Mouse (Mus musculus) CH12.LX (cell line): ENCODE results near the gene Tmem43. TPM values are rescaled to one million over a fixed set of nuclear protein-coding genes. Genes with fewer than 3 reads are reported as not detected.

Experiments used
- DNase-seq: peaks from one replicate; pipeline ENCODE4 v3.0.0-alpha.2; 2013; ENCODE audit errors: extremely low read depth
- H3K27ac ChIP-seq: 2 replicates; pipeline ENCODE4 v1.5.1; 2012; ENCODE audit warnings: low read depth, mild to moderate bottlenecking, control low read depth, moderate library complexity; ENCODE audit not compliant: insufficient read depth
- H3K27me3 ChIP-seq: replicated peaks from 2 replicates; pipeline ENCODE3; 2012; ENCODE audit warnings: inconsistent platforms
- H3K36me3 ChIP-seq, 2 experiments: replicated peaks in 1 of 2; 2 replicates each; pipeline versions ENCODE3 to v1.6.1; 2012; ENCODE audit warnings: inconsistent platforms in 1 of 2, low read length in 1 of 2, mild to moderate bottlenecking in 1 of 2, mixed read lengths in 1 of 2, moderate library complexity in 1 of 2; ENCODE audit not compliant: control insufficient read depth in 1 of 2, insufficient read depth in 1 of 2
- H3K4me1 ChIP-seq, 2 experiments: 2 replicates each; pipeline ENCODE4 v1.6.1; 2012; ENCODE audit warnings: inconsistent platforms in 1 of 2, moderate library complexity in 1 of 2; ENCODE audit not compliant: insufficient read depth in 2 of 2, control insufficient read depth in 1 of 2
- H3K4me2 ChIP-seq: 2 replicates; pipeline ENCODE4 v1.6.1; 2012; ENCODE audit warnings: low read depth, mild to moderate bottlenecking, control low read depth; ENCODE audit not compliant: poor library complexity, insufficient read depth, severe bottlenecking
- H3K4me3 ChIP-seq, 3 experiments: fragments of 150-350 bp in 1 of 3; sonication (generic) in 1 of 3; replicated peaks in 1 of 3; 2 replicates each; pipeline versions ENCODE3 to v1.5.1; 2011 to 2012; ENCODE audit warnings: low read depth in 2 of 3, low read length in 2 of 3, mild to moderate bottlenecking in 2 of 3, moderate library complexity in 2 of 3, control low read depth in 1 of 3, improper control_type of control experiment in 1 of 3, inconsistent platforms in 1 of 3, mixed read lengths in 1 of 3; ENCODE audit not compliant: poor library complexity in 1 of 3
- H3K79me2 ChIP-seq: replicated peaks from 2 replicates; pipeline ENCODE4 v1.6.1; 2012; ENCODE audit warnings: mild to moderate bottlenecking, moderate library complexity; ENCODE audit not compliant: control insufficient read depth, poor library complexity, insufficient read depth, severe bottlenecking; ENCODE audit errors: extremely low read depth
- H3K9ac ChIP-seq: 2 replicates; pipeline ENCODE4 v1.6.1; 2012; ENCODE audit warnings: low read depth, mild to moderate bottlenecking, control low read depth, moderate library complexity; ENCODE audit not compliant: insufficient read depth
- H3K9me3 ChIP-seq: replicated peaks from 2 replicates; pipeline ENCODE3; 2012; ENCODE audit warnings: low read length, inconsistent platforms, mixed read lengths
- CHD1 ChIP-seq: IDR thresholded peaks from 2 replicates; pipeline ENCODE4 v1.6.1; 2012; ENCODE audit warnings: low read depth, low read length, improper control_type of control experiment, inconsistent platforms
- CTCF ChIP-seq, 2 experiments: IDR thresholded peaks in 1 of 2; conservative IDR thresholded peaks in 1 of 2; 2 replicates each; pipeline ENCODE4 v1.5.1; 2011 to 2012; ENCODE audit warnings: low read depth in 2 of 2, low read length in 2 of 2, improper control_type of control experiment in 1 of 2, inconsistent platforms in 1 of 2, mild to moderate bottlenecking in 1 of 2, moderate library complexity in 1 of 2
- E2F4 ChIP-seq: IDR thresholded peaks from 2 replicates; pipeline ENCODE4 v1.6.1; 2011; ENCODE audit warnings: low read depth, low read length, improper control_type of control experiment; ENCODE audit not compliant: insufficient replicate concordance
- ELF1 ChIP-seq: IDR thresholded peaks from 2 replicates; pipeline ENCODE4 v1.6.1; 2014; ENCODE audit warnings: low read depth, mild to moderate bottlenecking, inconsistent platforms, low read length, improper control_type of control experiment
- EP300 ChIP-seq: IDR thresholded peaks from 2 replicates; pipeline ENCODE4 v1.6.1; 2011; ENCODE audit warnings: low read length, improper control_type of control experiment
- ETS1 ChIP-seq: conservative IDR thresholded peaks from 2 replicates; pipeline ENCODE4 v1.6.1; 2012; ENCODE audit warnings: low read depth, mild to moderate bottlenecking, inconsistent platforms, low read length, improper control_type of control experiment, moderate library complexity
- HCFC1 ChIP-seq: IDR thresholded peaks from 2 replicates; pipeline ENCODE4 v1.6.1; 2012; ENCODE audit warnings: low read depth, mild to moderate bottlenecking, inconsistent platforms, low read length, improper control_type of control experiment
- IRF4 ChIP-seq: IDR thresholded peaks from 2 replicates; pipeline ENCODE4 v1.6.1; 2014; ENCODE audit warnings: low read depth, mild to moderate bottlenecking, inconsistent platforms, low read length, improper control_type of control experiment
- JUN ChIP-seq: IDR thresholded peaks from 2 replicates; pipeline ENCODE4 v1.6.1; 2011; ENCODE audit warnings: low read depth, mild to moderate bottlenecking, low read length, improper control_type of control experiment, moderate library complexity; ENCODE audit not compliant: insufficient read depth
- JUND ChIP-seq: conservative IDR thresholded peaks from 2 replicates; pipeline ENCODE4 v1.6.1; 2011; ENCODE audit warnings: low read depth, low read length, improper control_type of control experiment
- KAT2A ChIP-seq: IDR thresholded peaks from 2 replicates; pipeline ENCODE4 v1.6.1; 2012; ENCODE audit warnings: low read length, improper control_type of control experiment, inconsistent platforms; ENCODE audit not compliant: insufficient replicate concordance
- MAFK ChIP-seq: IDR thresholded peaks from 2 replicates; pipeline ENCODE4 v1.6.1; 2011; ENCODE audit warnings: low read length, improper control_type of control experiment; ENCODE audit not compliant: insufficient replicate concordance
- MAZ ChIP-seq: IDR thresholded peaks from 2 replicates; pipeline ENCODE4 v1.6.1; 2012; ENCODE audit warnings: low read depth, mild to moderate bottlenecking, inconsistent platforms, low read length, improper control_type of control experiment, moderate library complexity
- MEF2A ChIP-seq: IDR thresholded peaks from 2 replicates; pipeline ENCODE4 v1.6.1; 2014; ENCODE audit warnings: low read depth, mild to moderate bottlenecking, inconsistent platforms, low read length, improper control_type of control experiment, borderline replicate concordance
- NELFE ChIP-seq: IDR thresholded peaks from 2 replicates; pipeline ENCODE4 v1.6.1; 2011; ENCODE audit warnings: low read depth, low read length, improper control_type of control experiment
- NRF1 ChIP-seq: IDR thresholded peaks from 2 replicates; pipeline ENCODE4 v1.6.1; 2014; ENCODE audit warnings: low read depth, mild to moderate bottlenecking, inconsistent platforms, low read length, improper control_type of control experiment, moderate library complexity
- PAX5 ChIP-seq: IDR thresholded peaks from 2 replicates; pipeline ENCODE4 v1.6.1; 2012; ENCODE audit warnings: low read length, inconsistent platforms, mixed read lengths
- POLR2A ChIP-seq: IDR thresholded peaks from 2 replicates; pipeline ENCODE4 v1.6.1; 2011; ENCODE audit warnings: low read depth, mild to moderate bottlenecking, improper control_type of control experiment, low read length
- POLR2AphosphoS2 ChIP-seq: IDR thresholded peaks from 2 replicates; pipeline ENCODE4 v1.6.1; 2011; ENCODE audit warnings: low read depth, low read length, improper control_type of control experiment
- RCOR1 ChIP-seq: conservative IDR thresholded peaks from 2 replicates; pipeline ENCODE4 v1.6.1; 2012; ENCODE audit warnings: low read depth, mild to moderate bottlenecking, inconsistent platforms, low read length, improper control_type of control experiment
- SIN3A ChIP-seq: IDR thresholded peaks from 2 replicates; pipeline ENCODE4 v1.6.1; 2012; ENCODE audit warnings: low read length, improper control_type of control experiment, inconsistent platforms
- SMC3 ChIP-seq: IDR thresholded peaks from 2 replicates; pipeline ENCODE4 v1.6.1; 2011; ENCODE audit warnings: low read depth, low read length, improper control_type of control experiment
- TCF12 ChIP-seq: IDR thresholded peaks from 2 replicates; pipeline ENCODE4 v1.6.1; 2014; ENCODE audit warnings: low read depth, mild to moderate bottlenecking, inconsistent platforms, low read length, improper control_type of control experiment
- UBTF ChIP-seq: IDR thresholded peaks from 2 replicates; pipeline ENCODE4 v1.6.1; 2012; ENCODE audit warnings: low read depth, mild to moderate bottlenecking, inconsistent platforms, low read length, improper control_type of control experiment, moderate library complexity
- USF1 ChIP-seq: IDR thresholded peaks from 2 replicates; pipeline ENCODE4 v1.6.1; 2014; ENCODE audit warnings: low read depth, mild to moderate bottlenecking, inconsistent platforms, low read length, improper control_type of control experiment
- ZC3H11A ChIP-seq: IDR thresholded peaks from 2 replicates; pipeline ENCODE4 v1.6.1; 2012; ENCODE audit warnings: low read depth, mild to moderate bottlenecking, inconsistent platforms, low read length, improper control_type of control experiment
- ZKSCAN1 ChIP-seq: IDR thresholded peaks from 2 replicates; pipeline ENCODE4 v1.6.1; 2012; ENCODE audit warnings: low read depth, inconsistent platforms, low read length, improper control_type of control experiment, borderline replicate concordance
- ZNF384 ChIP-seq: IDR thresholded peaks from 2 replicates; pipeline ENCODE4 v1.6.1; 2012; ENCODE audit warnings: low read depth, low read length, improper control_type of control experiment, inconsistent platforms
- dilution Hi-C: fragments of 300-500 bp; cut with MboI; formaldehyde crosslinking; loops from 2 replicates; pipeline ENCODE4 v1.14.3; 2020; ENCODE audit warnings: low sequenced_read_pairs; ENCODE audit not compliant: extremely low pct_unique_long_range_greater_than_20kb, extremely low pct_ligation_motif_present
- in situ Hi-C: fragments of 300-500 bp; cut with MboI; formaldehyde crosslinking; loops from 3 replicates; pipeline ENCODE4 v1.14.3; 2019; ENCODE audit warnings: low sequenced_read_pairs, low pct_ligation_motif_present, low pct_unique_long_range_greater_than_20kb, mixed read lengths
- polyA plus RNA-seq: library from polyadenylated mRNA; unstranded; fragments of >175 nt; gene quantifications from 2 replicates; pipeline ENCODE4 v1.2.1, GENCODE M21; 2012; ENCODE audit warnings: low read depth; ENCODE audit not compliant: insufficient read length
- total RNA-seq, 2 experiments: library from RNA; depleted of rRNA; stranded (reverse); fragments of 300-350 nt in 1 of 2; fragments of >200 nt in 1 of 2; gene quantifications; 2 replicates each; pipeline ENCODE4 v1.2.3; 2012 to 2014

Tmem43 gene
- total and polyA plus RNA-seq, 3 experiments, result 19.2 to 29.7 (median 25.0) TPM

- DNase-seq, result no peak
- TF ChIP-seq RCOR1 (no peak), JUN (no peak), TCF12 (no peak), ZKSCAN1 (no peak), PAX5 (no peak), UBTF (no peak), EP300 (no peak), ELF1 (no peak), SIN3A (no peak), USF1 (no peak), MEF2A (no peak), POLR2AphosphoS2 (no peak), SMC3 (no peak), NELFE (no peak), NRF1 (no peak), CHD1 (no peak), E2F4 (no peak), ZC3H11A (no peak), HCFC1 (no peak), MAZ (no peak)
- dilution Hi-C loops (no loop called here), in situ Hi-C loops (loop anchor here (10.0 kb wide), 1 partner anchor 219 kb away; no protein-coding TSS in a partner anchor)
- Histone ChIP-seq H3K36me3 (peaks cover 76 to 95% of the 10 kb centered on the region in 2 experiments), H3K9me3 (peaks cover 5% of the 10 kb centered on the region), H3K4me3 (no peak overlapping the region), H3K27me3 (no peaks in the 10 kb centered on the region), H3K27ac (no peak overlapping the region), H3K4me2 (no peak overlapping the region), H3K79me2 (no peaks in the 10 kb centered on the region), H3K4me1 (no peaks in the 10 kb centered on the region), H3K9ac (no peak overlapping the region)
These were observed 29.8 kb downstream of the Tmem43 start for GRCm38 (mm10) chr6:91503302-91503701.

- no peak overlapping the region for H3K4me2 ChIP-seq
- DNase-seq, result no peak
- H3K9ac ChIP-seq, result no peak overlapping the region
- H3K27me3 ChIP-seq, result no peaks in the 10 kb centered on the region
- in situ Hi-C loops, result loop anchor here (10.0 kb wide), 1 partner anchor 221 kb away; no protein-coding TSS in a partner anchor
- no peak overlapping the region for H3K4me3 ChIP-seq
- H3K9me3 ChIP-seq, result peaks cover 5% of the 10 kb centered on the region
- no peak for TF ChIP-seq ZC3H11A
- TF ChIP-seq IRF4, result no peak
- TF ChIP-seq POLR2A, result no peak
- TF ChIP-seq RCOR1, result no peak
- TF ChIP-seq CTCF (conservative IDR thresholded peaks at IDR 0.05 in 1 of 2, IDR thresholded peaks at IDR 0.05 in 1 of 2; ENCODE audit: low read depth in 2 of 2, low read length in 2 of 2), result no peak
- no peak for TF ChIP-seq SMC3
- TF ChIP-seq JUND, result no peak
- no peak for TF ChIP-seq MAZ
- no peak for TF ChIP-seq KAT2A
- TF ChIP-seq ETS1, result no peak
- TF ChIP-seq ELF1, result no peak
- no peak for TF ChIP-seq MAFK
- no peak for TF ChIP-seq E2F4
- TF ChIP-seq ZNF384, result no peak
- no peak for TF ChIP-seq EP300
- TF ChIP-seq, all 38 proteins: peak for 0
- dilution Hi-C loops, result no loop called here
- Histone ChIP-seq H3K36me3 (peaks cover 54 to 89% of the 10 kb centered on the region in 2 experiments), H3K79me2 (no peaks in the 10 kb centered on the region), H3K27ac (no peak overlapping the region), H3K4me1 (no peaks in the 10 kb centered on the region)
These were observed 32.5 kb downstream of the Tmem43 start for GRCm38 (mm10) chr6:91506036-91506435.
